Mouse (Mus musculus): ENCODE data around the gene Gm17387. TPM values are rescaled to one million over a fixed set of nuclear protein-coding genes. Genes with fewer than 3 reads are reported as not detected.

The Gm17387 gene
- polyA plus RNA-seq, 1 experiment: not detected

GRCm38 (mm10) chr7:141049326-141049725 lies 20.4 kb downstream of the Gm17387 start:
- TF ChIP-seq POLR2A (IDR thresholded peaks at IDR 0.05; ENCODE audit: control insufficient read depth, low read depth, low read length) (no peak), CTCF (IDR thresholded peaks at IDR 0.05; ENCODE audit: control insufficient read depth, insufficient read depth, insufficient replicate concordance, low read depth, low read length) (no peak)
- peaks cover 7% of the 10 kb centered on the region for H3K4me1 ChIP-seq (ENCODE audit: control insufficient read depth, insufficient read depth, low read length)
- no peak overlapping the region for H3K27ac ChIP-seq (ENCODE audit: control insufficient read depth, insufficient read depth, low read depth, low read length)
- H3K4me3 ChIP-seq (ENCODE audit: control insufficient read depth, low read depth, low read length): no peak overlapping the region
- H3K27me3 ChIP-seq (ENCODE audit: control insufficient read depth, insufficient read depth, low read length): no peaks in the 10 kb centered on the region
- H3K36me3 ChIP-seq (ENCODE audit: control insufficient read depth, insufficient read depth, low read length): no peaks in the 10 kb centered on the region

- no peaks in the 10 kb centered on the region for H3K36me3 ChIP-seq (ENCODE audit: control insufficient read depth, insufficient read depth, low read length)
- peaks cover 7% of the 10 kb centered on the region for H3K4me1 ChIP-seq (ENCODE audit: control insufficient read depth, insufficient read depth, low read length)
- H3K4me3 ChIP-seq (ENCODE audit: control insufficient read depth, low read depth, low read length): no peak overlapping the region
- H3K27ac ChIP-seq (ENCODE audit: control insufficient read depth, insufficient read depth, low read depth, low read length): no peak overlapping the region
- TF ChIP-seq CTCF (IDR thresholded peaks at IDR 0.05; ENCODE audit: control insufficient read depth, insufficient read depth, insufficient replicate concordance, low read depth, low read length): no peak
- TF ChIP-seq POLR2A (IDR thresholded peaks at IDR 0.05; ENCODE audit: control insufficient read depth, low read depth, low read length): no peak
- H3K27me3 ChIP-seq (ENCODE audit: control insufficient read depth, insufficient read depth, low read length): no peaks in the 10 kb centered on the region
These were observed 22.2 kb downstream of the Gm17387 start for GRCm38 (mm10) chr7:141051060-141051685.

GRCm38 (mm10) chr7:141052016-141052415 lies 23.1 kb downstream of the Gm17387 start:
- TF ChIP-seq CTCF (IDR thresholded peaks at IDR 0.05; ENCODE audit: control insufficient read depth, insufficient read depth, insufficient replicate concordance, low read depth, low read length) (no peak), POLR2A (IDR thresholded peaks at IDR 0.05; ENCODE audit: control insufficient read depth, low read depth, low read length) (no peak)
- peaks cover 7% of the 10 kb centered on the region for H3K4me1 ChIP-seq (ENCODE audit: control insufficient read depth, insufficient read depth, low read length)
- no peaks in the 10 kb centered on the region for H3K36me3 ChIP-seq (ENCODE audit: control insufficient read depth, insufficient read depth, low read length)
- H3K27ac ChIP-seq (ENCODE audit: control insufficient read depth, insufficient read depth, low read depth, low read length): no peak overlapping the region
- H3K27me3 ChIP-seq (ENCODE audit: control insufficient read depth, insufficient read depth, low read length): no peaks in the 10 kb centered on the region
- no peak overlapping the region for H3K4me3 ChIP-seq (ENCODE audit: control insufficient read depth, low read depth, low read length)

- no peak overlapping the region for H3K27ac ChIP-seq (ENCODE audit: control insufficient read depth, insufficient read depth, low read depth, low read length)
These were observed 23.5 kb downstream of the Gm17387 start for GRCm38 (mm10) chr7:141052421-141052820.

GRCm38 (mm10) chr7:141055785-141056184 lies 26.9 kb downstream of the Gm17387 start:
- H3K27ac ChIP-seq (ENCODE audit: control insufficient read depth, insufficient read depth, low read depth, low read length): no peak overlapping the region
- no peaks in the 10 kb centered on the region for H3K36me3 ChIP-seq (ENCODE audit: control insufficient read depth, insufficient read depth, low read length)
- no peak overlapping the region for H3K4me3 ChIP-seq (ENCODE audit: control insufficient read depth, low read depth, low read length)
- TF ChIP-seq POLR2A (IDR thresholded peaks at IDR 0.05; ENCODE audit: control insufficient read depth, low read depth, low read length): no peak
- TF ChIP-seq CTCF (IDR thresholded peaks at IDR 0.05; ENCODE audit: control insufficient read depth, insufficient read depth, insufficient replicate concordance, low read depth, low read length): no peak
- H3K4me1 ChIP-seq (ENCODE audit: control insufficient read depth, insufficient read depth, low read length): peaks cover 6% of the 10 kb centered on the region
- H3K27me3 ChIP-seq (ENCODE audit: control insufficient read depth, insufficient read depth, low read length): no peaks in the 10 kb centered on the region

More at GRCm38 (mm10) chr7:141052421-141052820, 23.5 kb downstream of the Gm17387 start:
- Histone ChIP-seq H3K36me3 (ENCODE audit: control insufficient read depth, insufficient read depth, low read length) (no peaks in the 10 kb centered on the region), H3K4me1 (ENCODE audit: control insufficient read depth, insufficient read depth, low read length) (peaks cover 7% of the 10 kb centered on the region), H3K4me3 (ENCODE audit: control insufficient read depth, low read depth, low read length) (no peak overlapping the region), H3K27me3 (ENCODE audit: control insufficient read depth, insufficient read depth, low read length) (no peaks in the 10 kb centered on the region)
- no peak for TF ChIP-seq CTCF (IDR thresholded peaks at IDR 0.05; ENCODE audit: control insufficient read depth, insufficient read depth, insufficient replicate concordance, low read depth, low read length)
- TF ChIP-seq POLR2A (IDR thresholded peaks at IDR 0.05; ENCODE audit: control insufficient read depth, low read depth, low read length): no peak

- Histone ChIP-seq H3K36me3 (ENCODE audit: control insufficient read depth, insufficient read depth, low read length) (no peaks in the 10 kb centered on the region), H3K27ac (ENCODE audit: control insufficient read depth, insufficient read depth, low read depth, low read length) (no peak overlapping the region), H3K27me3 (ENCODE audit: control insufficient read depth, insufficient read depth, low read length) (no peaks in the 10 kb centered on the region; the same call in 1 of the 2 replicates), H3K4me1 (ENCODE audit: control insufficient read depth, insufficient read depth, low read length) (peaks cover 8% of the 10 kb centered on the region), H3K4me3 (ENCODE audit: control insufficient read depth, low read depth, low read length) (no peak overlapping the region)
- TF ChIP-seq POLR2A (IDR thresholded peaks at IDR 0.05; ENCODE audit: control insufficient read depth, low read depth, low read length) (no peak), CTCF (IDR thresholded peaks at IDR 0.05; ENCODE audit: control insufficient read depth, insufficient read depth, insufficient replicate concordance, low read depth, low read length) (no peak)
These were observed 28.0 kb downstream of the Gm17387 start for GRCm38 (mm10) chr7:141056976-141057375.

GRCm38 (mm10) chr7:141057541-141057940 lies 28.6 kb downstream of the Gm17387 start:
- no peaks in the 10 kb centered on the region for H3K36me3 ChIP-seq (ENCODE audit: control insufficient read depth, insufficient read depth, low read length)
- no peak for TF ChIP-seq CTCF (IDR thresholded peaks at IDR 0.05; ENCODE audit: control insufficient read depth, insufficient read depth, insufficient replicate concordance, low read depth, low read length)
- TF ChIP-seq POLR2A (IDR thresholded peaks at IDR 0.05; ENCODE audit: control insufficient read depth, low read depth, low read length): no peak
- H3K4me3 ChIP-seq (ENCODE audit: control insufficient read depth, low read depth, low read length): no peak overlapping the region
- H3K4me1 ChIP-seq (ENCODE audit: control insufficient read depth, insufficient read depth, low read length): peaks cover 8% of the 10 kb centered on the region
- H3K27ac ChIP-seq (ENCODE audit: control insufficient read depth, insufficient read depth, low read depth, low read length): no peak overlapping the region
- H3K27me3 ChIP-seq (ENCODE audit: control insufficient read depth, insufficient read depth, low read length): no peaks in the 10 kb centered on the region; the same call in 1 of the 2 replicates
